Mouse (Mus musculus) kidney, postnatal 0 days (tissue): ENCODE results near the gene Mcam. TPM values are rescaled to one million over a fixed set of nuclear protein-coding genes. Genes with fewer than 3 reads are reported as not detected.

Experiments used
- ATAC-seq: fragments of 200-750 bp; cut with Nextera tagmentation; replicated peaks from 2 replicates; pipeline ENCODE4 v1.8.0; 2017; ENCODE audit warnings: low read depth, moderate number of reproducible peaks, moderate TSS enrichment, moderate library complexity; ENCODE audit not compliant: low FRiP score
- DNase-seq: peaks from one replicate; pipeline ENCODE4 v3.0.0-alpha.2; 2016; ENCODE audit warnings: low spot score
- H3K27ac ChIP-seq: fragments of 300-500 bp; sonication (generic); 2 replicates; pipeline ENCODE4 v1.5.1; 2014; ENCODE audit warnings: mild to moderate bottlenecking
- H3K27me3 ChIP-seq: fragments of 300-500 bp; sonication (generic); 2 replicates; pipeline ENCODE4 v1.6.1; 2014; ENCODE audit warnings: low read length, mixed read lengths; ENCODE audit not compliant: insufficient read depth
- H3K36me3 ChIP-seq: fragments of 300-500 bp; sonication (generic); 2 replicates; pipeline ENCODE4 v1.6.1; 2014; ENCODE audit warnings: low read length, mixed read lengths; ENCODE audit not compliant: insufficient read depth
- H3K4me1 ChIP-seq: fragments of 300-500 bp; sonication (generic); replicated peaks from 2 replicates; pipeline ENCODE4 v1.6.1; 2014; ENCODE audit warnings: antibody characterized with exemption, low read length, mixed read lengths; ENCODE audit not compliant: insufficient read depth
- H3K4me2 ChIP-seq: fragments of 300-500 bp; sonication (generic); 2 replicates; pipeline ENCODE4 v1.6.1; 2014; ENCODE audit warnings: mild to moderate bottlenecking, low read length, moderate library complexity, mixed read lengths
- H3K4me3 ChIP-seq: fragments of 300-500 bp; sonication (generic); replicated peaks from 2 replicates; pipeline ENCODE4 v1.5.1; 2014; ENCODE audit warnings: low read depth, low read length
- H3K9ac ChIP-seq: fragments of 300-500 bp; sonication (generic); 2 replicates; pipeline ENCODE4 v1.6.1; 2014; ENCODE audit warnings: low read depth, low read length
- H3K9me3 ChIP-seq: fragments of 300-500 bp; sonication (generic); replicated peaks from 2 replicates; pipeline ENCODE4 v1.6.1; 2016; ENCODE audit warnings: low read length, inconsistent platforms, mixed read lengths
- CTCF ChIP-seq: IDR thresholded peaks from 2 replicates; pipeline ENCODE4 v1.5.1; 2016; ENCODE audit warnings: antibody characterized with exemption, low read depth, mild to moderate bottlenecking, moderate library complexity
- WGBS: fragments of 180-500 bp; shearing (Covaris S2); extraction: QIAGEN DNeasy Blood & Tissue Kit; methylation state at CpG from one replicate; pipeline ENCODE4 v1.1.7; 2014; 5-methylcytosine and 5-hydroxymethylcytosine counted together
- polyA plus RNA-seq: library from polyadenylated mRNA; unstranded; fragments of >200 nt; fragmentation: Nextera tagmentation; extraction: Ambion mirVana; gene quantifications from 2 replicates; pipeline ENCODE4 v1.2.1, GENCODE M21; 2015

Mcam gene
- polyA plus RNA-seq, 1 experiment from 2014 or later: 46.3 TPM

GRCm38 (mm10) chr9:44181537-44181936, 47.3 kb downstream of the Mcam start:
- DNase-seq (peak; percentile 18), ATAC-seq (no peak)
- H3K9ac ChIP-seq: no peak overlapping the region
- H3K27ac ChIP-seq: no peak overlapping the region
- no peak for TF ChIP-seq CTCF
- H3K4me3 ChIP-seq: no peak overlapping the region
- 66% methylated on average over 5 of the region's 5 CpGs for WGBS
- H3K9me3 ChIP-seq: no peaks in the 10 kb centered on the region
- H3K36me3 ChIP-seq: no peaks in the 10 kb centered on the region
- H3K4me2 ChIP-seq: no peak overlapping the region
- H3K27me3 ChIP-seq: no peaks in the 10 kb centered on the region
- no peaks in the 10 kb centered on the region for H3K4me1 ChIP-seq

GRCm38 (mm10) chr9:44182260-44182659, 48.0 kb downstream of the Mcam start:
- H3K27ac ChIP-seq: no peak overlapping the region
- no peaks in the 10 kb centered on the region for H3K27me3 ChIP-seq
- no peak overlapping the region for H3K4me3 ChIP-seq
- DNase-seq (peak; percentile 29), ATAC-seq (no peak)
- no peaks in the 10 kb centered on the region for H3K4me1 ChIP-seq
- no peaks in the 10 kb centered on the region for H3K9me3 ChIP-seq
- no peak overlapping the region for H3K4me2 ChIP-seq
- no peaks in the 10 kb centered on the region for H3K36me3 ChIP-seq
- peak; percentile 74 for TF ChIP-seq CTCF
- H3K9ac ChIP-seq: no peak overlapping the region
- 91% methylated on average over 3 of the region's 3 CpGs for WGBS

- H3K36me3 ChIP-seq: no peaks in the 10 kb centered on the region
- TF ChIP-seq CTCF: no peak
- no peaks in the 10 kb centered on the region for H3K9me3 ChIP-seq
- ATAC-seq: no peak
- H3K4me2 ChIP-seq: no peak overlapping the region
- no peaks in the 10 kb centered on the region for H3K4me1 ChIP-seq
- no peaks in the 10 kb centered on the region for H3K27me3 ChIP-seq
- no peak overlapping the region for H3K27ac ChIP-seq
- no peak for DNase-seq
- H3K9ac ChIP-seq: no peak overlapping the region
- H3K4me3 ChIP-seq: no peak overlapping the region
- 78% methylated on average over 12 of the region's 12 CpGs for whole genome bisulfite sequencing
Observed at GRCm38 (mm10) chr9:44188223-44188622, 54.0 kb downstream of the Mcam start.

GRCm38 (mm10) chr9:44191166-44191565, 56.9 kb downstream of the Mcam start:
- H3K27ac ChIP-seq: no peak overlapping the region
- H3K9me3 ChIP-seq: no peaks in the 10 kb centered on the region
- no peaks in the 10 kb centered on the region for H3K36me3 ChIP-seq
- WGBS: 74% methylated on average over 3 of the region's 3 CpGs
- no peak overlapping the region for H3K9ac ChIP-seq
- H3K4me1 ChIP-seq: no peaks in the 10 kb centered on the region; the same call in 1 of the 2 replicates
- ATAC-seq (no peak), DNase-seq (no peak)
- no peaks in the 10 kb centered on the region for H3K27me3 ChIP-seq
- TF ChIP-seq CTCF: no peak
- H3K4me3 ChIP-seq: no peak overlapping the region
- no peak overlapping the region for H3K4me2 ChIP-seq

- Histone ChIP-seq H3K27me3 (no peaks in the 10 kb centered on the region), H3K27ac (no peak overlapping the region)
- ATAC-seq: no peak
Observed at GRCm38 (mm10) chr9:44192312-44192711, 58.0 kb downstream of the Mcam start.

More at GRCm38 (mm10) chr9:44192312-44192711, 58.0 kb downstream of the Mcam start:
- no peaks in the 10 kb centered on the region; the same call in 1 of the 2 replicates for H3K4me1 ChIP-seq
- no peak overlapping the region for H3K9ac ChIP-seq
- DNase-seq: no peak
- WGBS: 88% methylated on average over 3 of the region's 3 CpGs
- no peaks in the 10 kb centered on the region for H3K36me3 ChIP-seq
- TF ChIP-seq CTCF: no peak
- H3K9me3 ChIP-seq: no peaks in the 10 kb centered on the region
- no peak overlapping the region for H3K4me2 ChIP-seq
- H3K4me3 ChIP-seq: no peak overlapping the region

Other genes with a start within 250 kb of the Mcam start
- gene Thy1, start 91.1 kb upstream of the Mcam start, polyA plus RNA-seq: 9.9 and 13.6 TPM in 2 replicates
- 62.9 and 72.1 TPM in 2 replicates for gene Usp2, start 67.4 kb upstream of the Mcam start, polyA plus RNA-seq
- 0.11 and 0.16 TPM in 2 replicates for gene Mfrp, start 32.7 kb upstream of the Mcam start, polyA plus RNA-seq
- 9.7 and 12.3 TPM in 2 replicates for gene C1qtnf5, start 27.2 kb upstream of the Mcam start, polyA plus RNA-seq
- not detected in 2 replicates for gene Gm49380, start 21.0 kb upstream of the Mcam start, polyA plus RNA-seq
- gene Rnf26, start 21.0 kb upstream of the Mcam start, polyA plus RNA-seq: 46.6 and 49.7 TPM in 2 replicates
- gene Cbl, start 99.6 kb downstream of the Mcam start, polyA plus RNA-seq: 9.9 and 10.4 TPM in 2 replicates
- not detected in 2 replicates for gene Ccdc153, start 106.2 kb downstream of the Mcam start, polyA plus RNA-seq
- 16.0 and 16.7 TPM in 2 replicates for gene Pdzd3, start 117.0 kb downstream of the Mcam start, polyA plus RNA-seq
- gene Nlrx1, start 134.1 kb downstream of the Mcam start, polyA plus RNA-seq: 6.8 and 7.2 TPM in 2 replicates
- 1.0 and 1.6 TPM in 2 replicates for gene Abcg4, start 154.1 kb downstream of the Mcam start, polyA plus RNA-seq
- gene Hinfp, start 171.2 kb downstream of the Mcam start, polyA plus RNA-seq: 14.9 and 18.5 TPM in 2 replicates
- gene C2cd2l, start 185.8 kb downstream of the Mcam start, polyA plus RNA-seq: 11.6 and 13.0 TPM in 2 replicates
- 32.2 and 33.6 TPM in 2 replicates for gene Dpagt1, start 191.6 kb downstream of the Mcam start, polyA plus RNA-seq
- gene H2afx, start 200.2 kb downstream of the Mcam start, polyA plus RNA-seq: 186 and 205 TPM in 2 replicates
- gene Hmbs, start 209.8 kb downstream of the Mcam start, polyA plus RNA-seq: 88.2 and 95.8 TPM in 2 replicates
- gene Vps11, start 227.2 kb downstream of the Mcam start, polyA plus RNA-seq: 30.3 and 31.1 TPM in 2 replicates
- 22.1 and 25.8 TPM in 2 replicates for gene Hyou1, start 245.0 kb downstream of the Mcam start, polyA plus RNA-seq